Mouse (Mus musculus): ENCODE results near the gene Vdac1. TPM values are rescaled to one million over a fixed set of nuclear protein-coding genes. Genes with fewer than 3 reads are reported as not detected.

Vdac1 gene
- polyA plus RNA-seq, 1 experiment from 2014 or later, result 337 TPM

- WGBS, result 34% methylated on average over 1 of the region's 1 CpGs
- Histone ChIP-seq H3K4me1 (ENCODE audit: control insufficient read depth, insufficient read depth, low read length) (peaks cover 68% of the 10 kb centered on the region), H3K4me2 (ENCODE audit: low read depth, low read length) (peak overlapping the region; percentile 4; the same call in 1 of the 2 replicates), H3K27me3 (replicated peaks; ENCODE audit: control insufficient read depth, insufficient read depth, low read length) (no peaks in the 10 kb centered on the region), H3K27ac (ENCODE audit: low read length) (peak overlapping the region; percentile 72), H3K9me3 (ENCODE audit: control insufficient read depth, low read length) (no peaks in the 10 kb centered on the region), H3K36me3 (ENCODE audit: control insufficient read depth, insufficient read depth, low read length) (no peaks in the 10 kb centered on the region), H3K9ac (ENCODE audit: low read depth, low read length) (no peak overlapping the region; the same call in 1 of the 2 replicates), H3K4me3 (ENCODE audit: low read length) (no peak overlapping the region)
- no peak for ATAC-seq
Measured at GRCm38 (mm10) chr11:52365143-52365542, 4.5 kb downstream of the Vdac1 start.

GRCm38 (mm10) chr11:52366358-52366757 lies 5.7 kb downstream of the Vdac1 start:
- H3K27ac ChIP-seq (ENCODE audit: low read length), result peak overlapping the region; percentile 30
- no peak overlapping the region for H3K4me2 ChIP-seq (ENCODE audit: low read depth, low read length)
- 63% methylated on average over 5 of the region's 5 CpGs for WGBS
- no peaks in the 10 kb centered on the region for H3K27me3 ChIP-seq (replicated peaks; ENCODE audit: control insufficient read depth, insufficient read depth, low read length)
- no peaks in the 10 kb centered on the region for H3K9me3 ChIP-seq (ENCODE audit: control insufficient read depth, low read length)
- ATAC-seq, result no peak
- H3K4me1 ChIP-seq (ENCODE audit: control insufficient read depth, insufficient read depth, low read length), result peaks cover 74% of the 10 kb centered on the region
- H3K4me3 ChIP-seq (ENCODE audit: low read length), result no peak overlapping the region
- H3K9ac ChIP-seq (ENCODE audit: low read depth, low read length), result no peak overlapping the region
- H3K36me3 ChIP-seq (ENCODE audit: control insufficient read depth, insufficient read depth, low read length), result no peaks in the 10 kb centered on the region

- H3K27me3 ChIP-seq (replicated peaks; ENCODE audit: control insufficient read depth, insufficient read depth, low read length), result no peaks in the 10 kb centered on the region
- peaks cover 61% of the 10 kb centered on the region for H3K4me1 ChIP-seq (ENCODE audit: control insufficient read depth, insufficient read depth, low read length)
- H3K4me2 ChIP-seq (ENCODE audit: low read depth, low read length), result no peak overlapping the region
- no peak overlapping the region for H3K9ac ChIP-seq (ENCODE audit: low read depth, low read length)
- H3K36me3 ChIP-seq (ENCODE audit: control insufficient read depth, insufficient read depth, low read length), result no peaks in the 10 kb centered on the region
- H3K4me3 ChIP-seq (ENCODE audit: low read length), result no peak overlapping the region
- H3K27ac ChIP-seq (ENCODE audit: low read length), result 0 out of 2 replicates have a peak overlapping the region, but pooled peaks have one; percentile 4
- 57% methylated on average over 10 of the region's 10 CpGs for WGBS
- no peaks in the 10 kb centered on the region for H3K9me3 ChIP-seq (ENCODE audit: control insufficient read depth, low read length)
- no peak for ATAC-seq
Measured at GRCm38 (mm10) chr11:52368176-52368985, 7.7 kb downstream of the Vdac1 start.

- H3K4me1 ChIP-seq (ENCODE audit: control insufficient read depth, insufficient read depth, low read length), result peaks cover 50% of the 10 kb centered on the region
- no peaks in the 10 kb centered on the region for H3K27me3 ChIP-seq (replicated peaks; ENCODE audit: control insufficient read depth, insufficient read depth, low read length)
- H3K9ac ChIP-seq (ENCODE audit: low read depth, low read length), result no peak overlapping the region
- no peaks in the 10 kb centered on the region for H3K9me3 ChIP-seq (ENCODE audit: control insufficient read depth, low read length)
- no peak overlapping the region for H3K4me2 ChIP-seq (ENCODE audit: low read depth, low read length)
- H3K4me3 ChIP-seq (ENCODE audit: low read length), result no peak overlapping the region
- ATAC-seq, result no peak
- peak overlapping the region; percentile 62 for H3K27ac ChIP-seq (ENCODE audit: low read length)
- WGBS, result 64% methylated on average over 9 of the region's 9 CpGs
- no peaks in the 10 kb centered on the region for H3K36me3 ChIP-seq (ENCODE audit: control insufficient read depth, insufficient read depth, low read length)
Measured at GRCm38 (mm10) chr11:52369252-52370134, 8.8 kb downstream of the Vdac1 start.

- ATAC-seq, result no peak
- Histone ChIP-seq H3K36me3 (ENCODE audit: control insufficient read depth, insufficient read depth, low read length) (peaks cover 4% of the 10 kb centered on the region), H3K9me3 (ENCODE audit: control insufficient read depth, low read length) (no peaks in the 10 kb centered on the region), H3K27ac (ENCODE audit: low read length) (peak overlapping the region; percentile 62), H3K4me1 (ENCODE audit: control insufficient read depth, insufficient read depth, low read length) (peaks cover 44% of the 10 kb centered on the region), H3K9ac (ENCODE audit: low read depth, low read length) (no peak overlapping the region), H3K4me2 (ENCODE audit: low read depth, low read length) (no peak overlapping the region), H3K27me3 (replicated peaks; ENCODE audit: control insufficient read depth, insufficient read depth, low read length) (no peaks in the 10 kb centered on the region), H3K4me3 (ENCODE audit: low read length) (no peak overlapping the region)
- WGBS, result 91% methylated on average over 2 of the region's 2 CpGs
Measured at GRCm38 (mm10) chr11:52370135-52370452, 9.4 kb downstream of the Vdac1 start.

- Histone ChIP-seq H3K27me3 (replicated peaks; ENCODE audit: control insufficient read depth, insufficient read depth, low read length) (no peaks in the 10 kb centered on the region), H3K27ac (ENCODE audit: low read length) (peak overlapping the region; percentile 62), H3K9me3 (ENCODE audit: control insufficient read depth, low read length) (no peaks in the 10 kb centered on the region), H3K4me3 (ENCODE audit: low read length) (no peak overlapping the region), H3K36me3 (ENCODE audit: control insufficient read depth, insufficient read depth, low read length) (peaks cover 7% of the 10 kb centered on the region), H3K4me1 (ENCODE audit: control insufficient read depth, insufficient read depth, low read length) (peaks cover 40% of the 10 kb centered on the region), H3K9ac (ENCODE audit: low read depth, low read length) (no peak overlapping the region), H3K4me2 (ENCODE audit: low read depth, low read length) (no peak overlapping the region)
- ATAC-seq, result peak; percentile 50
- WGBS, result 11% methylated on average over 2 of the region's 2 CpGs
Measured at GRCm38 (mm10) chr11:52370538-52370937, 9.9 kb downstream of the Vdac1 start.

GRCm38 (mm10) chr11:52373841-52374240 lies 13.2 kb downstream of the Vdac1 start:
- 73% methylated on average over 7 of the region's 7 CpGs for WGBS
- no peak for ATAC-seq
- Histone ChIP-seq H3K4me3 (ENCODE audit: low read length) (no peak overlapping the region), H3K36me3 (ENCODE audit: control insufficient read depth, insufficient read depth, low read length) (peaks cover 12% of the 10 kb centered on the region), H3K4me1 (ENCODE audit: control insufficient read depth, insufficient read depth, low read length) (peaks cover 15% of the 10 kb centered on the region), H3K9me3 (ENCODE audit: control insufficient read depth, low read length) (no peaks in the 10 kb centered on the region), H3K27me3 (replicated peaks; ENCODE audit: control insufficient read depth, insufficient read depth, low read length) (no peaks in the 10 kb centered on the region), H3K27ac (ENCODE audit: low read length) (no peak overlapping the region), H3K4me2 (ENCODE audit: low read depth, low read length) (no peak overlapping the region), H3K9ac (ENCODE audit: low read depth, low read length) (no peak overlapping the region)

- Histone ChIP-seq H3K27me3 (replicated peaks; ENCODE audit: control insufficient read depth, insufficient read depth, low read length) (no peaks in the 10 kb centered on the region), H3K27ac (ENCODE audit: low read length) (no peak overlapping the region), H3K4me3 (ENCODE audit: low read length) (no peak overlapping the region), H3K4me1 (ENCODE audit: control insufficient read depth, insufficient read depth, low read length) (peaks cover 12% of the 10 kb centered on the region), H3K4me2 (ENCODE audit: low read depth, low read length) (no peak overlapping the region), H3K9me3 (ENCODE audit: control insufficient read depth, low read length) (no peaks in the 10 kb centered on the region), H3K36me3 (ENCODE audit: control insufficient read depth, insufficient read depth, low read length) (peaks cover 14% of the 10 kb centered on the region), H3K9ac (ENCODE audit: low read depth, low read length) (no peak overlapping the region)
- peak; percentile 24; the same call in 1 of the 2 replicates for ATAC-seq
- WGBS, result 65% methylated on average over 6 of the region's 6 CpGs
Measured at GRCm38 (mm10) chr11:52374340-52374739, 13.7 kb downstream of the Vdac1 start.

GRCm38 (mm10) chr11:52377579-52377978 lies 16.9 kb downstream of the Vdac1 start:
- Histone ChIP-seq H3K36me3 (ENCODE audit: control insufficient read depth, insufficient read depth, low read length) (peaks cover 17% of the 10 kb centered on the region), H3K4me2 (ENCODE audit: low read depth, low read length) (no peak overlapping the region), H3K4me3 (ENCODE audit: low read length) (no peak overlapping the region), H3K9me3 (ENCODE audit: control insufficient read depth, low read length) (no peaks in the 10 kb centered on the region), H3K4me1 (ENCODE audit: control insufficient read depth, insufficient read depth, low read length) (no peaks in the 10 kb centered on the region), H3K9ac (ENCODE audit: low read depth, low read length) (no peak overlapping the region), H3K27me3 (replicated peaks; ENCODE audit: control insufficient read depth, insufficient read depth, low read length) (no peaks in the 10 kb centered on the region), H3K27ac (ENCODE audit: low read length) (no peak overlapping the region)
- 93% methylated on average over 4 of the region's 4 CpGs for WGBS
- no peak for ATAC-seq

Measured in intestine, embryonic 16.5 days (tissue).